Mouse (Mus musculus): Measurements from ENCODE around the gene Ccdc82. TPM values are rescaled to one million over a fixed set of nuclear protein-coding genes. Genes with fewer than 3 reads are reported as not detected.

Gene Ccdc82
- polyA plus RNA-seq, 1 experiment from 2014 or later, result 7.1 TPM

DNA sequence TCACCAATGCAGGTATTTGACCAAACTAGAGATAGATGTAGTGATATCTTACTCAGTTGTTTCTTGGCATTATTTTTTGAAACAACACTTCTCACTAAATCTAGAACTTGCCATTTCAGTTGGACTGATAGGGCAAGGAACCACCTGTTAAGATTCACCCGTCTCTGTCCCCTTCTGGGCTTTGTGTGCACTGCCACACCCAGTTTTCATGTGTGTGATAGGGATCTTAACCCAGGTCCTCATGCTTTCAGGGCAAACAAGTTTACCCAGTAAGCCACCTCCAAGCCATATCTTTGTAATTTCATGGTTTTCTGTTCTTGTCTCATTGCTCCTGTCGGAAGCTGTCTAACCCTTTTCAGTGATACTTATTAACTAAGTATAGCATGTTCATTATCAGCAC lies 4.5 kb downstream of the Ccdc82 start:
- H3K4me1 ChIP-seq, result peaks cover 7% of the 10 kb centered on the region; the same call in 1 of the 2 replicates
- ATAC-seq (ENCODE audit: insufficient number of reproducible peaks, low FRiP score, low TSS enrichment, low read depth), result no peak
- H3K27ac ChIP-seq (replicated peaks), result no peak overlapping the region
- WGBS, result 63% methylated on average over 2 of the region's 2 CpGs
- no peak overlapping the region for H3K9ac ChIP-seq
- no peaks in the 10 kb centered on the region for H3K9me3 ChIP-seq (replicated peaks)
- no peak overlapping the region for H3K4me2 ChIP-seq (replicated peaks)
- H3K4me3 ChIP-seq (replicated peaks), result no peak overlapping the region
- H3K36me3 ChIP-seq, result no peaks in the 10 kb centered on the region
- H3K27me3 ChIP-seq, result no peaks in the 10 kb centered on the region

DNA sequence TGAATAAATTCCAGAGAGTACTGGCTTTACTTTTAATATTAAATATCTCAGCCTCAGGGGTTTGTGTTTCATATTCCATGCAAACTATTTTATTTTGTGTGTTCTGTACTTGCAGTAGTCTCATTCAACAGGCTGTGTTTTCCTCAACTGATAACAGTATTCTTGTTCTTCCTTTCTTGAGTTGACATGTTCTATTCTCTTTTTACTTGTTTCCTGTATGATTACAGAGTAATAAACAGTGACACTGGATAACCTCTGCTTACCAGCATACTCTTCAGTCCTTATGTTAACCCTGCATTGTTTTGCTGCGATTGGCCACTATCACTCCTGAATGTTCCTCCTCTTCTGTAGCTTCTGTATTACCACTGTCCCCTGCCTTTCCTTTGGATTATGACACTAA lies 10.0 kb downstream of the Ccdc82 start:
- H3K27ac ChIP-seq (replicated peaks), result no peak overlapping the region
- no peaks in the 10 kb centered on the region for H3K36me3 ChIP-seq
- WGBS, result 96% methylated on average over 1 of the region's 1 CpGs
- H3K4me1 ChIP-seq, result no peaks in the 10 kb centered on the region
- no peak overlapping the region for H3K9ac ChIP-seq
- no peaks in the 10 kb centered on the region for H3K9me3 ChIP-seq (replicated peaks)
- no peak overlapping the region for H3K4me2 ChIP-seq (replicated peaks)
- no peak overlapping the region for H3K4me3 ChIP-seq (replicated peaks)
- H3K27me3 ChIP-seq, result no peaks in the 10 kb centered on the region
- no peak for ATAC-seq (ENCODE audit: insufficient number of reproducible peaks, low FRiP score, low TSS enrichment, low read depth)

DNA sequence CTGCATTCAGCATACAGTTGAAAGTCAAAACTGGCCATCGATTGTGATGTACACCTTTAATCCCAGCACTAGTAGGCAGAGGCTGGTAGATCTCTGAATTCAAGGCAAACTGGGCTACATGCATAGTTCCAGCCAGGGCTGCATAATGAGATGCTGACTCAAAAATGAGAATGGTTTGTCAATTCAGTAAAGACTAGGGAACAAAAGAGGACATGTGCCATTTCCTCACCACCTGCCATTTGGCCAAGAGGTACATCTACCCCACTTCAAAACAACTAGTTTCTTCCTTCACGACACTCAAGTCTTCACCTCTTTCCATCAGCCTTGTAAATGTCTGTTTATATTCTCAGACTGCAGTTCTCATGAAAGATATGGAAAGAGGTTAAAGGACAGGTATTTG lies 11.4 kb downstream of the Ccdc82 start:
- Histone ChIP-seq H3K4me3 (replicated peaks) (no peak overlapping the region), H3K4me2 (replicated peaks) (no peak overlapping the region), H3K27ac (replicated peaks) (no peak overlapping the region), H3K27me3 (no peaks in the 10 kb centered on the region), H3K4me1 (no peaks in the 10 kb centered on the region), H3K36me3 (no peaks in the 10 kb centered on the region), H3K9me3 (replicated peaks) (no peaks in the 10 kb centered on the region), H3K9ac (no peak overlapping the region)
- WGBS, result 90% methylated on average over 2 of the region's 2 CpGs
- ATAC-seq (ENCODE audit: insufficient number of reproducible peaks, low FRiP score, low TSS enrichment, low read depth), result no peak

GRCm38 (mm10) chr9:13260980-13261379 lies 14.2 kb downstream of the Ccdc82 start:
- H3K9ac ChIP-seq, result no peak overlapping the region
- H3K36me3 ChIP-seq, result no peaks in the 10 kb centered on the region
- ATAC-seq (ENCODE audit: insufficient number of reproducible peaks, low FRiP score, low TSS enrichment, low read depth), result no peak
- no peaks in the 10 kb centered on the region for H3K27me3 ChIP-seq
- no peak overlapping the region for H3K27ac ChIP-seq (replicated peaks)
- no peak overlapping the region for H3K4me2 ChIP-seq (replicated peaks)
- no peak overlapping the region for H3K4me3 ChIP-seq (replicated peaks)
- 83% methylated on average over 3 of the region's 3 CpGs for WGBS
- no peaks in the 10 kb centered on the region for H3K4me1 ChIP-seq
- H3K9me3 ChIP-seq (replicated peaks), result no peaks in the 10 kb centered on the region

GRCm38 (mm10) chr9:13273219-13273618 lies 26.5 kb downstream of the Ccdc82 start:
- Histone ChIP-seq H3K4me2 (replicated peaks) (no peak overlapping the region), H3K9ac (no peak overlapping the region), H3K36me3 (no peaks in the 10 kb centered on the region), H3K4me1 (no peaks in the 10 kb centered on the region), H3K9me3 (replicated peaks) (no peaks in the 10 kb centered on the region), H3K27ac (replicated peaks) (no peak overlapping the region), H3K4me3 (replicated peaks) (no peak overlapping the region), H3K27me3 (no peaks in the 10 kb centered on the region)
- ATAC-seq (ENCODE audit: insufficient number of reproducible peaks, low FRiP score, low TSS enrichment, low read depth), result no peak
- WGBS, result 90% methylated on average over 1 of the region's 1 CpGs

GRCm38 (mm10) chr9:13287482-13287881 lies 40.7 kb downstream of the Ccdc82 start:
- no peaks in the 10 kb centered on the region for H3K36me3 ChIP-seq
- no peaks in the 10 kb centered on the region for H3K9me3 ChIP-seq (replicated peaks)
- no peak for ATAC-seq (ENCODE audit: insufficient number of reproducible peaks, low FRiP score, low TSS enrichment, low read depth)
- no peaks in the 10 kb centered on the region for H3K27me3 ChIP-seq
- H3K4me1 ChIP-seq, result no peaks in the 10 kb centered on the region
- H3K27ac ChIP-seq (replicated peaks), result no peak overlapping the region
- H3K4me3 ChIP-seq (replicated peaks), result no peak overlapping the region
- no peak overlapping the region for H3K9ac ChIP-seq
- WGBS, result 53% methylated on average over 2 of the region's 2 CpGs
- no peak overlapping the region for H3K4me2 ChIP-seq (replicated peaks)

- peaks cover 43% of the 10 kb centered on the region for H3K4me1 ChIP-seq
- WGBS, result under 1% methylated on average over 28 of the region's 28 CpGs
- no peaks in the 10 kb centered on the region for H3K27me3 ChIP-seq
- peak overlapping the region; percentile 55 for H3K4me3 ChIP-seq (replicated peaks)
- H3K9ac ChIP-seq, result peak overlapping the region; percentile 35
- H3K4me2 ChIP-seq (replicated peaks), result peak overlapping the region; percentile 89
- no peaks in the 10 kb centered on the region for H3K36me3 ChIP-seq
- H3K9me3 ChIP-seq (replicated peaks), result no peaks in the 10 kb centered on the region
- peak; percentile 91 for ATAC-seq (ENCODE audit: insufficient number of reproducible peaks, low FRiP score, low TSS enrichment, low read depth)
- peak overlapping the region; percentile 68 for H3K27ac ChIP-seq (replicated peaks)
Observed at GRCm38 (mm10) chr9:13296274-13297121, 49.7 kb downstream of the Ccdc82 start.

- H3K27me3 ChIP-seq, result no peaks in the 10 kb centered on the region
- H3K4me1 ChIP-seq, result peaks cover 47% of the 10 kb centered on the region
- H3K9me3 ChIP-seq (replicated peaks), result no peaks in the 10 kb centered on the region
- H3K27ac ChIP-seq (replicated peaks), result peak overlapping the region; percentile 68
- H3K9ac ChIP-seq, result peak overlapping the region; percentile 35
- H3K36me3 ChIP-seq, result no peaks in the 10 kb centered on the region
- 0% methylated on average over 12 of the region's 12 CpGs for WGBS
- peak overlapping the region; percentile 55 for H3K4me3 ChIP-seq (replicated peaks)
- ATAC-seq (ENCODE audit: insufficient number of reproducible peaks, low FRiP score, low TSS enrichment, low read depth), result no peak
- H3K4me2 ChIP-seq (replicated peaks), result peak overlapping the region; percentile 89
Observed at GRCm38 (mm10) chr9:13297122-13297667, 50.4 kb downstream of the Ccdc82 start.

GRCm38 (mm10) chr9:13297668-13298512 lies 51.1 kb downstream of the Ccdc82 start, which contains the start of gene Maml2:
TSS of gene Maml2 (plus strand) at chr9:13297957.
- ATAC-seq (ENCODE audit: insufficient number of reproducible peaks, low FRiP score, low TSS enrichment, low read depth), result peak; percentile 71
- Histone ChIP-seq H3K9ac (peak within 1 kb of the TSS; percentile 35), H3K36me3 (no peaks in the 10 kb centered on the region), H3K4me3 (replicated peaks) (peak within 1 kb of the TSS; percentile 55), H3K4me1 (peaks cover 50% of the 10 kb centered on the region), H3K4me2 (replicated peaks) (peak within 1 kb of the TSS; percentile 89), H3K27ac (replicated peaks) (peak within 1 kb of the TSS; percentile 68), H3K27me3 (no peaks in the 10 kb centered on the region), H3K9me3 (replicated peaks) (no peaks in the 10 kb centered on the region)
- under 1% methylated on average over 23 of the region's 23 CpGs for WGBS

GRCm38 (mm10) chr9:13298513-13298878 lies 51.7 kb downstream of the Ccdc82 start:
- Histone ChIP-seq H3K27me3 (no peaks in the 10 kb centered on the region), H3K9me3 (replicated peaks) (no peaks in the 10 kb centered on the region), H3K4me1 (peaks cover 50% of the 10 kb centered on the region), H3K27ac (replicated peaks) (peak overlapping the region; percentile 68), H3K9ac (peak overlapping the region; percentile 35), H3K4me3 (replicated peaks) (peak overlapping the region; percentile 55), H3K4me2 (replicated peaks) (peak overlapping the region; percentile 89), H3K36me3 (no peaks in the 10 kb centered on the region)
- ATAC-seq (ENCODE audit: insufficient number of reproducible peaks, low FRiP score, low TSS enrichment, low read depth), result no peak
- WGBS, result 25% methylated on average over 9 of the region's 9 CpGs

GRCm38 (mm10) chr9:13299190-13299589 lies 52.4 kb downstream of the Ccdc82 start:
- Histone ChIP-seq H3K4me1 (peaks cover 55% of the 10 kb centered on the region), H3K27ac (replicated peaks) (no peak overlapping the region), H3K9ac (0 out of 2 replicates have a peak overlapping the region, but pooled peaks have one; percentile 6), H3K36me3 (no peaks in the 10 kb centered on the region), H3K9me3 (replicated peaks) (no peaks in the 10 kb centered on the region), H3K27me3 (no peaks in the 10 kb centered on the region), H3K4me2 (replicated peaks) (peak overlapping the region; percentile 89), H3K4me3 (replicated peaks) (peak overlapping the region; percentile 55)
- WGBS, result 64% methylated on average over 6 of the region's 6 CpGs
- ATAC-seq (ENCODE audit: insufficient number of reproducible peaks, low FRiP score, low TSS enrichment, low read depth), result no peak
